Mouse (Mus musculus) embryonic facial prominence, embryonic 14.5 days (tissue): ENCODE measurements around the gene Syne1. TPM values are rescaled to one million over a fixed set of nuclear protein-coding genes. Genes with fewer than 3 reads are reported as not detected.

ENCODE experiments used
- ATAC-seq: fragments of 200-750 bp; cut with Nextera tagmentation; 2 replicates; pipeline ENCODE4 v1.8.0; 2017; ENCODE audit warnings: low read depth, moderate number of reproducible peaks, moderate TSS enrichment
- DNase-seq: peaks from one replicate; pipeline ENCODE4 v3.0.0-alpha.2; 2015; ENCODE audit warnings: low spot score
- H3K27ac ChIP-seq: fragments of 300-500 bp; sonication (generic); replicated peaks from 2 replicates; pipeline ENCODE4 v1.5.1; 2014; ENCODE audit warnings: low read depth, mild to moderate bottlenecking, low read length, moderate library complexity
- H3K27me3 ChIP-seq: fragments of 300-500 bp; sonication (generic); replicated peaks from 2 replicates; pipeline ENCODE4 v1.6.1; 2014; ENCODE audit warnings: low read length; ENCODE audit not compliant: control insufficient read depth, insufficient read depth
- H3K36me3 ChIP-seq: fragments of 300-500 bp; sonication (generic); 2 replicates; pipeline ENCODE4 v1.6.1; 2014; ENCODE audit warnings: low read length, mixed read lengths; ENCODE audit not compliant: control insufficient read depth, insufficient read depth
- H3K4me1 ChIP-seq: fragments of 300-500 bp; sonication (generic); 2 replicates; pipeline ENCODE4 v1.6.1; 2014; ENCODE audit warnings: antibody characterized with exemption, low read length; ENCODE audit not compliant: control insufficient read depth, insufficient read depth
- H3K4me2 ChIP-seq: fragments of 300-500 bp; sonication (generic); 2 replicates; pipeline ENCODE4 v1.6.1; 2014; ENCODE audit warnings: low read depth, mild to moderate bottlenecking, low read length, moderate library complexity, mixed read lengths
- H3K4me3 ChIP-seq: fragments of 300-500 bp; sonication (generic); 2 replicates; pipeline ENCODE4 v1.5.1; 2014; ENCODE audit warnings: low read depth, mild to moderate bottlenecking, low read length
- H3K9ac ChIP-seq: fragments of 300-500 bp; sonication (generic); 2 replicates; pipeline ENCODE4 v1.6.1; 2014; ENCODE audit warnings: low read depth, mild to moderate bottlenecking, low read length, moderate library complexity, mixed read lengths
- H3K9me3 ChIP-seq: fragments of 300-500 bp; sonication (generic); 2 replicates; pipeline ENCODE4 v1.6.1; 2016; ENCODE audit warnings: low read length; ENCODE audit not compliant: control insufficient read depth
- WGBS: fragments of 180-500 bp; shearing (Covaris S2); extraction: QIAGEN DNeasy Blood & Tissue Kit; methylation state at CpG from one replicate; pipeline ENCODE4 v1.1.7; 2014; 5-methylcytosine and 5-hydroxymethylcytosine counted together
- polyA plus RNA-seq: library from polyadenylated mRNA; unstranded; fragments of >200 nt; fragmentation: Nextera tagmentation; extraction: Ambion mirVana; gene quantifications from 2 replicates; pipeline ENCODE4 v1.2.1, GENCODE M21; 2014

The Syne1 gene
- polyA plus RNA-seq, 1 experiment from 2014 or later: 14.4 TPM

- Histone ChIP-seq H3K9ac (no peak overlapping the region), H3K27ac (no peak overlapping the region), H3K27me3 (no peaks in the 10 kb centered on the region), H3K4me3 (no peak overlapping the region), H3K4me1 (no peaks in the 10 kb centered on the region), H3K4me2 (no peak overlapping the region), H3K36me3 (no peaks in the 10 kb centered on the region), H3K9me3 (no peaks in the 10 kb centered on the region)
- ATAC-seq: no peak
- DNase-seq: no peak
- WGBS: 84% methylated on average over 8 of the region's 8 CpGs
Measured at GRCm38 (mm10) chr10:5570059-5570458, 18.8 kb upstream of the Syne1 start.

DNA sequence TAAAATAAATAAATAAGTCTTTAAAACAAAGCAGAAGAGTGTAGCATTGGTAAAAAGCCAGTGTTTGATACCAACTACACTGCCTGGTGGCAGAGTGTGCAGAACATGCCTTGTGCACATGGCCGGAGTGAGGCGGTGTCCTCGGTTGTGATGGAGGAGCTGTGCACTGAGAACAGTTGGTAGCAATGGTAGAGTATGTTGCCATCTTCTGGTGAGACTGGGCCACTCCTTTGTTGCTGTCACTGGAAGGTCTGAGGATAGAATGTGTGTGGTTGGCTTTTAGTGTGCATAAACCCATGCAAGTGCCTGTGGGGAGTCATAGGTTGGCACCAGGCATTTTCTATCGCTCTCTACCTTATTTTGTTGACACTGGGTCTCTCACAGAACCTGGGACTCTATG lies 17.7 kb upstream of the Syne1 start:
- no peaks in the 10 kb centered on the region for H3K4me1 ChIP-seq
- ATAC-seq: no peak
- H3K36me3 ChIP-seq: no peaks in the 10 kb centered on the region
- DNase-seq: no peak
- H3K4me3 ChIP-seq: no peak overlapping the region
- WGBS: 88% methylated on average over 4 of the region's 4 CpGs
- H3K9ac ChIP-seq: no peak overlapping the region
- H3K27me3 ChIP-seq: no peaks in the 10 kb centered on the region
- no peak overlapping the region for H3K4me2 ChIP-seq
- H3K9me3 ChIP-seq: no peaks in the 10 kb centered on the region
- H3K27ac ChIP-seq: no peak overlapping the region

GRCm38 (mm10) chr10:5561706-5562105 lies 10.4 kb upstream of the Syne1 start:
- H3K4me2 ChIP-seq: no peak overlapping the region
- DNase-seq: no peak
- ATAC-seq: no peak
- H3K9ac ChIP-seq: no peak overlapping the region
- no peak overlapping the region for H3K4me3 ChIP-seq
- no peaks in the 10 kb centered on the region for H3K36me3 ChIP-seq
- no peak overlapping the region for H3K27ac ChIP-seq
- WGBS: 81% methylated on average over 4 of the region's 4 CpGs
- H3K9me3 ChIP-seq: no peaks in the 10 kb centered on the region
- H3K27me3 ChIP-seq: no peaks in the 10 kb centered on the region
- H3K4me1 ChIP-seq: no peaks in the 10 kb centered on the region

DNA sequence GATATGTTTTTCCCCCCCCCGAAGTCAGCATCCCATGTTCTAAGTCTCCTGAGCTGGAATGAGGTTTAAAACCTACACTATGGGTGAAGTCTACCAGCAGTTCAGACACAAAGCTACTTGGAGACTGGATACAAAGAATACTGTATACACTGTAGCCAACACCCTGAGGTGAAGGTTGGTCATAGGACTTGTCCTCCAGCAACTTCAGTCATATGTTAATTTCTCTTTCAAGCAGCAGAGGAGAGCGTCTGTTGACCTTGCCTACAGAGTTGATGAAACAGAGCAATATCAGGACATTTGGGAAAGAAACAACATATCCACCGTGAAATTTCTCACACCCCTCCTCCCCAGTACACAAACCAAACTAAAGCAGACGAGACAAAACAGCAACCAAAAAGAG lies 9.2 kb upstream of the Syne1 start:
- 72% methylated on average over 4 of the region's 4 CpGs for WGBS
- H3K4me2 ChIP-seq: no peak overlapping the region
- no peak overlapping the region for H3K4me3 ChIP-seq
- H3K36me3 ChIP-seq: no peaks in the 10 kb centered on the region
- ATAC-seq (no peak), DNase-seq (no peak)
- no peaks in the 10 kb centered on the region for H3K9me3 ChIP-seq
- no peak overlapping the region for H3K27ac ChIP-seq
- H3K4me1 ChIP-seq: no peaks in the 10 kb centered on the region
- H3K9ac ChIP-seq: no peak overlapping the region
- H3K27me3 ChIP-seq: no peaks in the 10 kb centered on the region

DNA sequence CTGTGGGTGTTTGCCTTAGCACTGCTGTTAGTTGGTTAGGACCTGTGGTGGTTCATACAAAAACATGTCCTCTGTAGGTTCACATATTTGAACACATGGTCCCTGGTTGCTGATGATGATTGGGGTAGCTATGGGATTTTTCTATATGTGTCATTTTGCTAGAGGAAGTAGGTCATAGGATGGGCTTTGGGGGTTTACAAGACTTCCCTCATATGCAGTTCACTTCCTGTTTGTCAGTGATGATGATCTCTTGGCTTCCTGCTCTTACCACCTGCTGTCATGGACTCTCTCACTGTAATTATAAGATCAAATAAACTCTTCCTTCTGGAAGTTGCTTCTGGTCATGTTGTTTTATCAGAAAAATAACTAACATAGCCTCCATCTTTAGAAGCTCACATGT lies 7.5 kb upstream of the Syne1 start:
- Histone ChIP-seq H3K27me3 (no peaks in the 10 kb centered on the region), H3K9ac (no peak overlapping the region), H3K4me2 (no peak overlapping the region), H3K27ac (no peak overlapping the region), H3K4me1 (no peaks in the 10 kb centered on the region), H3K36me3 (no peaks in the 10 kb centered on the region), H3K4me3 (no peak overlapping the region), H3K9me3 (no peaks in the 10 kb centered on the region)
- DNase-seq (no peak), ATAC-seq (no peak)

DNA sequence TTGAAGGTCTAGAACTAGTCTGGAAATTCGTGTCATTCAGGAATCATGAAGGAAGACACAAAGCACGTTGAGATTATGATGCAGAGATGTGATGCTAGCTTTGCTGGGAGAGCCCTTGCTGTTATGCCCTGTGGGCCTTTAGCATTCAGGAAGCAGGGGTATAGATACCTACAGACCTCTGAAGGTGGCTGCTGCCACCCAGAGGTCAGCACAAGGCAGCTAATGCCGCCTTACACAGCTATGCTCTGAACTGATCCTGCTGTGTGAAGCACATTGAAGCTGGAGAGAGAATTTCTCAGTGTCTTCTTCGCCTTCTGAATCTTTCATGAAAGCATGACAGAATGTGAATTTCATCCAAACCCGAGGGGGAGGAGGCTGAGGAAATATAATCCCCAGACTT lies 3.7 kb upstream of the Syne1 start:
- peak; percentile 53 for DNase-seq
- WGBS: 12% methylated on average over 5 of the region's 5 CpGs
- no peak overlapping the region for H3K4me2 ChIP-seq
- no peak overlapping the region for H3K9ac ChIP-seq
- H3K4me3 ChIP-seq: no peak overlapping the region
- no peak overlapping the region for H3K27ac ChIP-seq
- H3K4me1 ChIP-seq: peaks cover 10% of the 10 kb centered on the region
- no peaks in the 10 kb centered on the region for H3K9me3 ChIP-seq
- H3K36me3 ChIP-seq: no peaks in the 10 kb centered on the region
- H3K27me3 ChIP-seq: 0 out of 2 replicates have a peak, but pooled peaks cover 2% of the 10 kb centered on the region
- peak; percentile 68; the same call in 1 of the 2 replicates for ATAC-seq

DNA sequence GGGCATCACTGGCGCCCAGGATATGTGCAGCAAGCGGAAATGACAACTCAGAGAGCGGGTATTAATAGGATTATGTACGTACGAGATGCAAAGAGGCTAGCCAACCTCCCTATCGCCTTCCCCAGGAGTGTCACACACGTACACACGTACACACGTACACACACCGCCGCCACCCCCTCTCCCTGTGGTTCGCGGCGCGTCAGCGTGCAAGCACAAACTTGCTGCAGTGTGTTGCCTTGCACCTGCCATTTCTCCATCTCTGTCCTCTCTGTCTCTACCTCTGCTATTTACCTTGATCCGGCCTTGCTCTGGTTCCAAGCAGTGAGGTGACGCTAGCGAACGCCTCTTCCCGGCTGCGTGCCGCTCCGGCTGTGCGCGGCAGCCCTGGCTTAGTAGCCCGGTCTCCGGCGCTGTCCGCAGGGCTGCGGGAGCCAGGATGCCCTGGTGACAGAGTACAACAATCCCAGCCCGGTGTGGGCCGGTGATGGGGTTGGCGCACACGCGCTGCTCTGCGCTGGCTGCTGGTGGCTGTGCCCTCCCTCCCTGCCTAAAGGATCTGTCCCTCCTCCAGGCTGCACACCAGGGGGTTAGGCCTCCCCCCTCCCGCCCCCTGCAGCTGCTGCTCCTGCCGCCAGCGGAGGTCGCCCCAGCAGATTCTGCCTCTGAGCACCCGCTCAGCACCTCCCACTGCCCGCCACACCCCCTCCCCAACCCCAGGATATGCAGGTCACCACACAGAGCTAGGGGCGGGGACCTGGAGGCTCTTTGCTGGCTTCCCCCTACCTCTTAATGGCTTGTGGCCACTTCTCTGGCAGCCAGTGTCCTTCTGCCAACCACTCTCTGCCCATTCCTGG lies 887 bp downstream of the Syne1 start:
- peak; percentile 91 for ATAC-seq

GRCm38 (mm10) chr10:5549871-5550167 lies 1.5 kb downstream of the Syne1 start:
- no peak; the same call in 1 of the 2 replicates for ATAC-seq

More for the DNA sequence above, 887 bp downstream of the Syne1 start:
- Histone ChIP-seq H3K36me3 (no peaks in the 10 kb centered on the region), H3K4me3 (peak overlapping the region; percentile 50), H3K27ac (no peak overlapping the region), H3K4me1 (peaks cover 11% of the 10 kb centered on the region), H3K4me2 (peak overlapping the region; percentile 93), H3K9me3 (no peaks in the 10 kb centered on the region), H3K9ac (peak overlapping the region; percentile 54), H3K27me3 (0 out of 2 replicates have a peak, but pooled peaks cover 3% of the 10 kb centered on the region)
- WGBS: under 1% methylated on average over 40 of the region's 44 CpGs
- peak; percentile 65 for DNase-seq

DNA sequence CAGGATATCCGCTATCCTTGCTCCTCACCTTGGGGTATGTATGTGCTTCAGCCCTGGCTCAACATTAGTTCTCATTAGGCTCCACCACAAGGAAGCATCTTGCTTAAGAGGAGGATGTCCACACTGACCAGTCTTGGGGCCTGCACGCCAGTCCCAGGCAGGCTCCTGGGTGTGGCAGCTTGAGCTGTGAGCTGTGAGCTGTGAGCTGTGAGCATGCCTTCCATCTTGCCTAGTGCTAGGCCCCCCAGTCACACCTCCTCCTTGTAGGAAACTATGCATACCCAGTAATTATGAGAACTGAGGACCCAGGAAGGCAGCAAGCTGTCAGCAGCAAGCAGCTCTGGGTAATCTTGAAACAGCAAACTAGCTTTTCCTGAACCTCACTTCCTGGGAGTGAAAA lies 2.6 kb downstream of the Syne1 start:
- WGBS: 75% methylated on average over 2 of the region's 2 CpGs
- Histone ChIP-seq H3K4me3 (no peak overlapping the region), H3K27me3 (0 out of 2 replicates have a peak, but pooled peaks cover 3% of the 10 kb centered on the region), H3K4me1 (peaks cover 11% of the 10 kb centered on the region), H3K9ac (no peak overlapping the region), H3K4me2 (no peak overlapping the region), H3K9me3 (no peaks in the 10 kb centered on the region), H3K27ac (no peak overlapping the region), H3K36me3 (no peaks in the 10 kb centered on the region)
- no peak; the same call in 1 of the 2 replicates for ATAC-seq
- DNase-seq: no peak

More at GRCm38 (mm10) chr10:5549871-5550167, 1.5 kb downstream of the Syne1 start:
- no peaks in the 10 kb centered on the region for H3K9me3 ChIP-seq
- peaks cover 11% of the 10 kb centered on the region for H3K4me1 ChIP-seq
- H3K36me3 ChIP-seq: no peaks in the 10 kb centered on the region
- H3K27ac ChIP-seq: no peak overlapping the region
- peak overlapping the region; percentile 54 for H3K9ac ChIP-seq
- peak overlapping the region; percentile 50 for H3K4me3 ChIP-seq
- H3K27me3 ChIP-seq: 0 out of 2 replicates have a peak, but pooled peaks cover 3% of the 10 kb centered on the region
- WGBS: 7% methylated on average over 6 of the region's 6 CpGs
- DNase-seq: peak; percentile 2
- peak overlapping the region; percentile 93 for H3K4me2 ChIP-seq
